Mouse (Mus musculus) frontal cortex, postnatal 25 days (tissue): ENCODE data around the gene Olfr10.

Experiments
- DNase-seq, 2 experiments: peaks; one replicate each; pipeline ENCODE4 v3.0.0; 2022; ENCODE audit warnings: low spot score in 2 of 2

Gene Olfr10

DNA sequence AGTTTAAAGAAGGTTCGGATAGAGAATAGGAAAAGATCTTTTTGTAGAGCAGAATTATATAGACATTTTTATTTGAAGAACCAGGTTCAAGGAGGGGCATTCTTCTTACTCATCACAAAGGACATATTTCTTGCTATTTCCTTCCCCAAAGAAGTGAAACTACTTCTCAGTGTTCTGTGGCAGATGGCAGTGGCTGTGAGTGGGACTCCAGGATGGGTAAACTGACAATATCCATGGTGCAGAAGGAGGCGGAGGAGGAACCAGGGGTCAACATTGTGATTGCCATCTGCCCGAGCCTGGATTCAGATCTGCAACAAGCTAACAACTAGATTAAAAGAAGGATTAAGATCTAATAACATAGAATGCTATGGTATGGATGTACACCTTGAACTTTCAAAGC is 22.2 kb downstream of the Olfr10 start:
- peak in 1 of 2 experiments; percentile 7 for DNase-seq

DNA sequence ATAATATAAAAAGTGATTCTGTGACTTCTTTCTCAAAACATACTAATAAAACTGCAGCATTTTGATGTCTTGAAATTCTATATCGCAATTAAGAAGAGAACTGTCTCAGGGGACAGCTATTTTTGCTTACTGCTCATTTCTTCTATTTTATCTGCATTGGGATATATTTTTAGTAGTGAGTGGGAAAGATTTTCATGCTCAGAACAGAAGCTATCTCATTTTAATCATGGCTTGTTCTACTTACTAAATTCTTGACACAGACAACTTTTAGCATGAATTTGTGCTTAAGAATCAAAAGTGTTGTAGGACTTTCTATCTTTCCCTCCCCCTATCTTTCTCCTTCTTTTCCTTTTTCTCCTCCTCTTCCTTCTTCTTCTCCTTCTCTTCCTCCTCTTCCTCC is 25.1 kb downstream of the Olfr10 start:
- no peak for DNase-seq

DNA sequence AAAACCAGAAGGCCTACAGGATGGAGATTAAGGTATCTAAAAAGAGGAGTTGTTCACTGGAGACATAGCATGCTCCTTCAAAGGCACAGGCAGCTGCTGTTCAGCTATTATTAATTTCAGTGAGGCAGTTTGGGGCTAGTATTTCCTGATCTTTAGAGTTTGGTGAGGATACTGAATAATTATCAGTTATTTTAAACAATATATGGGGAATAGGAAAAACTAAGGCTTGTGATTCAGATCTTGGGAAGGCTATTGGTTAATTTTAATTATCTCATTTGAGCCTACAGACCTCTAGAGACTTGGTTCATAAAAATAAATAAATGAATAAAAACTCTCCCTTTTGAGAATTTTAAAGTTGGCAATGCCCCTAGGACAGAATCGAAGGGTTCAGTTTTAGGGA is 30.3 kb downstream of the Olfr10 start, which contains the start of gene Olfr1390:
Gene Olfr1390 (plus strand): TSS at position 301 of the 400 bp plus-strand sequence.
- DNase-seq = no peak

DNA sequence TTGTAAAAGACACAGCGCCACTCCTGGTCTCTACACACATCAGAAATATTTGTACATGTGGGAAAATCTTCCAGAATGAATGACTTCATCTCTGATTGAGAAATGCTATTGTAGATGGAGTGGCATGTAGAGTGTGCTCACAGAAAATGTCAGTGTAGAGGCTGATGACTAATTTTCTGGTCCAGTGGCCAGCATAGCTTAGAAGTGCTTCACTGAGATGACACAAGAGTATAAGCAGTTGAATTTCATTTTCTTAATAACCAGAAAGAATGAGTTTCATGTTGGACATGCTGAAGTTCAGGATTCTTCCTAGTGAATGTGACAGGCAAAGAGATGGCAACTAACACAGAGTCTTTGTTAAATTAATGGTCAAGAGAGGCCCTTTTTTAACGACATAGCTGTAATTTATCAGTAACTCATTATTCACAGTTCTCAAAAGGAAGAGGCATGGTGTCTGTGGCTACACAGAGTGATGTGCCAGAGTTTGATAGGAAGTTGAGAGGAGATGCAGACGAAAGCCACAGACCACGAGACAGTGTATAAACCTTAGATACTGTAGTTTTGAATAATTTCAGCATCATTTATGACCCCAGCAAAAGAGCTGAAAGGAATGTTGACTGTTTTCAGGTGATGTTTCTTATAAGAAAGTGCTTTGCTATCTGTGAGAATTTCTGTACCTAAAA is 32.8 kb downstream of the Olfr10 start:
- DNase-seq = no peak
